Mouse (Mus musculus): ENCODE measurements around the gene Ociad2.

DNA sequence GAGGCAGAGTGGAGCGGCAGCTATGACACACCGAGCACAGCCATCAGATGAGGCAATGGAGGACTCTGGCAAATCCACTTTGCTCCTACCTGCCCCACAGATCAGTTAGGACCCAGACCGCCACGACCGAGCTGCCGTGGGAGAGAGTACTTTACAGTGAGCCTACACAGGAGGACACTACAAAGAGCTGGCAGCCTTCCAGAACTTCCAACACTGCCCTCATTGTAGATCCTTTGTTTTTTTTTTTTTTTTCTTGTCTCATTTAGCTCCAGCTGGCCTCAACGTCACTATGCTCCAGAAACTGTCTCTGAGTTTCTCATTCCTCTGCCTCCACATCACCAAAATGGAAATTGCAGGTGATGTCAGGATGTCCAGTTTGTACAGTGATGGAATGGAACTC, 12.7 kb upstream of the Ociad2 start:
- TF ChIP-seq POLR2A (IDR thresholded peaks at IDR 0.05; ENCODE audit: borderline replicate concordance, control insufficient read depth, low read depth, low read length) (no peak), CTCF (IDR thresholded peaks at IDR 0.05; ENCODE audit: control insufficient read depth, insufficient read depth, low read length) (no peak)
